Mouse (Mus musculus): ENCODE results near the gene Adgrl3. TPM values are rescaled to one million over a fixed set of nuclear protein-coding genes. Genes with fewer than 3 reads are reported as not detected.
"Not testable (repeated sequence)": the region's sequence is repeated elsewhere in the genome, so short reads cannot be mapped to it uniquely, and the experiment has no call there.

Gene Adgrl3
- polyA plus RNA-seq, 1 experiment from 2014 or later, result 64.6 TPM

DNA sequence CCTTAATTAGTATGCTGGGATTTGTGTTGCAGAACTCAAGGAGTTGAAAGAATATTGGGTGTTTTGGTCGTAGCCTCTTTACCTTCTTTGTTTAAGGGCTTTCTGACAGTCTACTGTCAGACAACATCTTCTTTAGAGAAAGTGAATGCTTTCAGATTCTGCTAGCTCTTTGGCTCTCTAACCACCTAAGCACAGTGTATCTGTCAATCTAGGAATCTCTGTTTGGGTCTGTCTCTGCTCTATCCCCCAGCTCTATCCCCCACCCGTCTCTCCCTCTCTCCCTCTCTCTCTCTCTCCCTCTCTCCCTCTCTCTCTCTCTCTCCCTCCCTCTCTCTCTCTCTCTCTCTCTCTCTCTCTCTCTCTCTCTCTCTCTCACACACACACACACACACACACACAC lies 535.2 kb downstream of the Adgrl3 start:
- not testable (repeated sequence) for H3K27ac ChIP-seq; H3K9ac ChIP-seq; H3K9me3 ChIP-seq; H3K27me3 ChIP-seq; H3K4me2 ChIP-seq; H3K4me3 ChIP-seq; H3K4me1 ChIP-seq (replicated peaks); H3K36me3 ChIP-seq
- WGBS, result 69% methylated on average over 2 of the region's 2 CpGs
- ATAC-seq (ENCODE audit: low FRiP score), result 0 out of 2 replicates have a peak, but pooled peaks have one; percentile 56

DNA sequence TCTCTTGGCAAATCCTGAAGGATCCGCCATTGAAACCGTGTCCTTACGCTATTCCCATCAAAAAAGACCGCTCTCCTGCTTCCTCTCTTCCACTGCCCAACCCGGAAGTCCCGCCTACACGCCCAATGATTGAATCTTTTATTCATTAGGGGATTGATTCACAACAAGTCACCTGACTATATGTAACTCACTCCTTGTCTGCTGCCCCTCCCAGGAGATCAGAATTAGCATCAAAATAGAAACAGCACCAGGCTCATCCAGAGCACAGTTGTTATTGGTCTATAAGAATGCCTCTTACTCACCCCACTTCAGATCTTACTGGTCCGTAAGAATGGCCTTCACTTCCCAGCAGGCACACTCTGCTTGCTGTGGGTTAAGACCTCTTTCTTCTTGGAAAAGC lies 536.1 kb downstream of the Adgrl3 start:
- H3K4me3 ChIP-seq, result no peak overlapping the region
- H3K9me3 ChIP-seq, result no peaks in the 10 kb centered on the region
- no peak overlapping the region for H3K9ac ChIP-seq
- no peaks in the 10 kb centered on the region for H3K36me3 ChIP-seq
- no peak overlapping the region for H3K4me2 ChIP-seq
- no peak overlapping the region for H3K27ac ChIP-seq
- ATAC-seq (ENCODE audit: low FRiP score), result peak; percentile 54; the same call in 1 of the 2 replicates
- 60% methylated on average over 8 of the region's 8 CpGs for WGBS
- peaks cover 3% of the 10 kb centered on the region for H3K4me1 ChIP-seq (replicated peaks)
- no peaks in the 10 kb centered on the region for H3K27me3 ChIP-seq

DNA sequence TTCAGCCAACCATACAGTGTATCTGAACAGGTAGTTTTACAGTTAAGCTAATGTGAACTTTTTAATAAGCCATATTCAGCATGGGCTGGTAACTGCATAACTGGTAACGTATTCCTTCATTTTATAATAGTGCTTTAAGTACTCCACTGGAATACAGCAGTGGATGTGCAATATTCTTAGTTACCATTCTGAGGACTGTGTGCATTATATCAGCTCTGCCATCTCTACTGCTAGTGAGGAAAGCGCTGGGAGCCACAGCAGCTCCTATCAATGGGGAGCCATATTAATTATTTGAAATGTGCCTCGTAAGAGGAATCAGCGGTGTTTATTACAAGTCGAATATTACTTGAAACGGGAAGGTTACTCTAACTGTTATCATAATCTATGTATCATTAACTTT lies 539.0 kb downstream of the Adgrl3 start:
- 82% methylated on average over 6 of the region's 6 CpGs for WGBS
- Histone ChIP-seq H3K27ac (no peak overlapping the region), H3K4me1 (replicated peaks) (no peaks in the 10 kb centered on the region), H3K4me2 (no peak overlapping the region), H3K4me3 (no peak overlapping the region), H3K9ac (no peak overlapping the region), H3K27me3 (no peaks in the 10 kb centered on the region), H3K36me3 (no peaks in the 10 kb centered on the region), H3K9me3 (no peaks in the 10 kb centered on the region)
- ATAC-seq (ENCODE audit: low FRiP score), result no peak

DNA sequence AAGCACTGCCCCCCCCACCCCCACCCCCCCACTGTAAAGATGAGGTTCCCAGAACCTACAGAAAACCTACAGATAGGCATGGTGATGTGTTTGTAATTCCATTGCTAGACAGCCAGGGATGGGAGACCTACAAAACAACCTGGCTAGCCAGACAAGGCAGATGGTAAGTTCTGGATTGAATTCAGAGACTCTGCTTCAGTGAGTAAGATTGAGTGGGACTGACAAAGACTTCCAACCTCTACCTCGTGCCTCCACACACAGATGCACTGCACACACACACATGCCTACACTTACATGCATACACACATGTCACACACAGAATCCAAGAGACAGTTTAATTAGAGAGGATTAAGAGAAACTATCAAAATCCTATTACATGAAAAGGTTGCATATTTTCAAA lies 544.4 kb downstream of the Adgrl3 start:
- no peaks in the 10 kb centered on the region for H3K9me3 ChIP-seq
- no peaks in the 10 kb centered on the region for H3K36me3 ChIP-seq
- ATAC-seq (ENCODE audit: low FRiP score), result no peak
- no peak overlapping the region for H3K9ac ChIP-seq
- H3K4me2 ChIP-seq, result no peak overlapping the region
- H3K4me3 ChIP-seq, result no peak overlapping the region
- 79% methylated on average over 1 of the region's 1 CpGs for WGBS
- H3K27me3 ChIP-seq, result no peaks in the 10 kb centered on the region
- no peak overlapping the region for H3K27ac ChIP-seq
- H3K4me1 ChIP-seq (replicated peaks), result no peaks in the 10 kb centered on the region

DNA sequence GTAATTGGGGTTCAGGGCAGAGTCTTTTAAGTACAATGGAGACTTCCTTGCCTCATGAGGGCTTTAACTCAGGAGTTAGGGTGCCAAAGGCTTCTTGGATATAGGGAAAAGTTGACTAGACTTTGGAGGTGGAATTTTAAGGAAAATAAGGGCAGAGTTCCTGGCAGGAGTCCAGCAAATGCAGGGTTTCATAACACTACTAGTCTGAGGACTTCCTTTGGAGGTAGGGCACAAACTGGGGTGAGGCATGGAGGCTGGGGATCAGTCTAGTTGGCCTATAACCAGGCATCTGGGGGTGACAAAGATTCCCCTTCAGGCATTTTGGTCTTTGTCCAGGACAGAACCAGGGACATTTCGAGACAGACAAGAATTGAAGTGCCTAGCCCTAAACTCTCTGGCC lies 546.6 kb downstream of the Adgrl3 start:
- H3K4me3 ChIP-seq, result no peak overlapping the region
- no peaks in the 10 kb centered on the region for H3K27me3 ChIP-seq
- WGBS, result 96% methylated on average over 1 of the region's 1 CpGs
- no peak overlapping the region for H3K4me2 ChIP-seq
- no peaks in the 10 kb centered on the region for H3K9me3 ChIP-seq
- no peaks in the 10 kb centered on the region for H3K36me3 ChIP-seq
- H3K4me1 ChIP-seq (replicated peaks), result no peaks in the 10 kb centered on the region
- ATAC-seq (ENCODE audit: low FRiP score), result no peak
- H3K27ac ChIP-seq, result no peak overlapping the region
- no peak overlapping the region for H3K9ac ChIP-seq

DNA sequence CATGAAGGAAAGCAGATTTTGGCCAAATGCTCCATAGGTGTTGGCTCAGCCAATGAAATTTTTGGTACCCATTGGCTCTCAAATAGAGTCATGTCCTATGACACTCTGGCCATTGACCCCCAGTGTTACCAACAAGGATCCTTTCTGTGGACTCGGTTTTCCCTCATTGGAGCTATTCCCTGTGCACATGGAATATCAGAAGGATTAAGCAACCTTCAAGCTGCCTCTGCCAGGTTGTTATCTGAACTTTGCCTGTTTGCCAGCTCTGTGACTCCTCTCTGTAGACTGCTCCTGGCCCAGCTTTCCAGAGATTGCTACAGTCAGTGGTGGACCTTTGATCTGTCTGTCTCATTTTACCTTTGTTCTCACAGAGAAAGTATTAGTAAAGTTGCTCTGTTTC lies 548.8 kb downstream of the Adgrl3 start:
- H3K4me1 ChIP-seq (replicated peaks), result no peaks in the 10 kb centered on the region
- ATAC-seq (ENCODE audit: low FRiP score), result no peak
- WGBS, result 83% methylated on average over 1 of the region's 1 CpGs

DNA sequence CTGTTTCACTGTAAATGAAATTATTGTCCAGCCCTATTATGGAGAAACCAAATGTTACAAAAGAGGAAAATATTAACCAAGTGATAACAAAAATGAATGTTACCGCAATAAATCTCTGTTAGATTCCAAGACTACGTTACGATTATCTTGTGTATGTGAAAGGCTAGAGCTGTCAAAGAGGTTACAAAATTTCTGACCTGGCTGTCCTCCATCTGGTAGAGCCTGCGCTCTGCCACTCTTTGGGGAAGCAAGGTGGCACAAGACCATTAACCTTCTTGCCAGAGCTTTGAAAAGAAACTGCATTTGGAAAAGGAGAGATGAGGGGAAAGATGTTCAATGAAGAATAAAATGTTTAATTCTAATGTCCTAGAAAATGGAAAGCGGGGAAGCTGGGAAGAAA lies 562.9 kb downstream of the Adgrl3 start:
- no peak for ATAC-seq (ENCODE audit: low FRiP score)
- Histone ChIP-seq H3K4me1 (replicated peaks) (peaks cover 15% of the 10 kb centered on the region; the same call in 1 of the 2 replicates), H3K36me3 (no peaks in the 10 kb centered on the region), H3K27ac (no peak overlapping the region), H3K27me3 (no peaks in the 10 kb centered on the region), H3K4me3 (no peak overlapping the region), H3K9ac (no peak overlapping the region), H3K9me3 (no peaks in the 10 kb centered on the region), H3K4me2 (no peak overlapping the region)
- 79% methylated on average over 5 of the region's 5 CpGs for WGBS

More for the DNA sequence above, 548.8 kb downstream of the Adgrl3 start:
- H3K9ac ChIP-seq, result no peak overlapping the region
- H3K4me2 ChIP-seq, result no peak overlapping the region
- no peak overlapping the region for H3K27ac ChIP-seq
- no peaks in the 10 kb centered on the region for H3K9me3 ChIP-seq
- no peak overlapping the region for H3K4me3 ChIP-seq
- H3K27me3 ChIP-seq, result no peaks in the 10 kb centered on the region
- no peaks in the 10 kb centered on the region for H3K36me3 ChIP-seq

DNA sequence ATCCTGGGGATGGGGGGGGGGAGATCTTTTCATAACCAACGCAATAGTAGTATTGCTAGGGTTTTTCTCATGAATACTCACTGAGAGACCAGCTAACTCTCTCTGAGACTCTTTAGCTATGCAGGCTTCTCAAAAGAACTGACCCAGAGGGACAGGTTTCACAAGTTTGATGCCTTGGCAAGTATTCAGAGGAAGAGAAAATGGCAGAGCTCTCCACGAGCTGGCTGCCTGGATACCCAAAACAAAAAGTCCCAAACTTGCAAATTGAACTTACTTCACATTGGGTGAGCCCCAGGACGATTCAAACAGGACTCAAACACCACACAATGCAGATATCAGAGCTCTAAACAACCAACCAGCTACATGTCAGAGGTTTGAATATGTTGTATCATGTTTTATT lies 563.5 kb downstream of the Adgrl3 start:
- Histone ChIP-seq H3K9me3 (no peaks in the 10 kb centered on the region), H3K27ac (0 out of 2 replicates have a peak overlapping the region, but pooled peaks have one; percentile 12), H3K36me3 (no peaks in the 10 kb centered on the region), H3K9ac (no peak overlapping the region), H3K27me3 (no peaks in the 10 kb centered on the region), H3K4me3 (no peak overlapping the region), H3K4me2 (no peak overlapping the region), H3K4me1 (replicated peaks) (peaks cover 15% of the 10 kb centered on the region; the same call in 1 of the 2 replicates)
- 28% methylated on average over 3 of the region's 3 CpGs for WGBS
- no peak for ATAC-seq (ENCODE audit: low FRiP score)

DNA sequence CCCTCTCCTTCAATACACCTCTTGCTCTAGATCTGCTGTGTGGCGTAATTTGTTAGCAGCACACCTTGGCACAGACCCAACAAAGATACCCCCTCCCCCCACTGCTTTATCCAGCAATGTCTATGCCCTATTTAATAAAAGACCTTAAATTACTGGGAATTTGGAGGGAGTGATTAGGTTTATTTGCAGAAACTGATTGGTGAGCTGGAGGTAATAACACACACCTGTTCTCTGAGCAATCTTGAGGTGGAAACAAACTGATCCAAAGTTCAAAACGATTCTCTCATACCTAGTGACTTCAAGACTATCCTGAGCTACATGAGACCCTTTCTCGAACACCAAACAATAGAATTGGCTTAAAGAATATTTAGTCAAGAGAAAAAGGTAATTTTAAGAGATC lies 565.0 kb downstream of the Adgrl3 start:
- WGBS, result 79% methylated on average over 3 of the region's 3 CpGs
- no peak for ATAC-seq (ENCODE audit: low FRiP score)

DNA sequence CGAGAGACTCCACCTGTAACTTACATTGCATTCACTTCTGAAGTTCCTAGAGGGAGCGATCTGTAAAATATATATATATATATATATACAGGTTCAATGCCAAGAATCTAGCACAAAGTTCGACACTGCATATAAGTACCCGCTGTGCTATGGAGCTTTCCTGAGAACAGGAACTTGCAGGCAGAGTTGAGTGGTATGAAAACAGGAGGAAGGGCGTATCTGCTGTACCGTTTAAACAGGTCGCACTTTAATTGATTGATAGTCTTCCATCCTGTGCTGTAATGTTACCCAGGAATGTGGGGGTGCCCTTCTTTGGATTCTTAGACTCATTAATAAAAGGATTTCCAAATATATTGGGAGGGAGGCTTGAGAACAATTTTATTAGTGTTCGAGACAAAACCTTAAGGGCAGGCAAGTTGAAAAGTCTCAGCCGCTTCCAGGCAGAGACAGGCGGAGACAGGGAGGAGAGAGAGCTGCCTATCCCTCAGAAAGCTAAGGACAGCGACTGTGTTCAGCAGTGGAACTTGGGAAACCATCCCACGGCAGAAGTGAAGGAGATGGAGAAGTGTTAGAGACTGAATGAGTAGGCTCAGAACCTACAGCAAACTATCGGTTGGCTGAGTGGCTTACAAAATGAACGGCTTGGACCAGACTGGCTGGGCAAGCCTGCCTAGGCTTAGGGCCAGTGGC lies 570.2 kb downstream of the Adgrl3 start:
- no peaks in the 10 kb centered on the region for H3K27me3 ChIP-seq
- H3K9ac ChIP-seq, result no peak overlapping the region
- peaks cover 6% of the 10 kb centered on the region for H3K4me1 ChIP-seq (replicated peaks)
- no peak overlapping the region for H3K4me2 ChIP-seq
- H3K27ac ChIP-seq, result no peak overlapping the region
- H3K4me3 ChIP-seq, result no peak overlapping the region
- 87% methylated on average over 14 of the region's 14 CpGs for WGBS
- no peak for ATAC-seq (ENCODE audit: low FRiP score)
- no peaks in the 10 kb centered on the region for H3K36me3 ChIP-seq
- no peaks in the 10 kb centered on the region for H3K9me3 ChIP-seq

More for the DNA sequence above, 565.0 kb downstream of the Adgrl3 start:
- no peaks in the 10 kb centered on the region for H3K9me3 ChIP-seq
- H3K36me3 ChIP-seq, result no peaks in the 10 kb centered on the region
- no peak overlapping the region for H3K9ac ChIP-seq
- peaks cover 15% of the 10 kb centered on the region; the same call in 1 of the 2 replicates for H3K4me1 ChIP-seq (replicated peaks)
- H3K27ac ChIP-seq, result no peak overlapping the region
- no peaks in the 10 kb centered on the region for H3K27me3 ChIP-seq
- H3K4me2 ChIP-seq, result no peak overlapping the region
- no peak overlapping the region for H3K4me3 ChIP-seq

DNA sequence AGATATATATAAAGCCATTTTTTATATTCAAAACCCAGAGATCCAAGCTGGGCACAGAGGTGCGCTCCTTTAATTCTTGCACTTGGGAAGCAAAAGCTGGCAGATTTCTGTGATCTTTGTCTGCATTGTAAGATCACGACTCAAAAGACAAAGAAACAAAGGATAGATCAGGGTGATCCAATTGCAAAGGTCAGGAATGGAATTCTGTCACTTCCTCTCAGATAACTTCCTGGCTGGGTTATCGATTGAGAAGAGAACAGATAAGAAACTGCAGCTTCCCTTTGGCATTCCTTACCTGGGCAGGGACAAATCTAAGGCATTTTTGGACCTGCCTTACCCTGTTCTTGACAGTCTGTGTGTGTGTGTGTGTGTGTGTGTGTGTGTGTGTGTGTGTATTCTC lies 571.5 kb downstream of the Adgrl3 start:
- peaks cover 6% of the 10 kb centered on the region for H3K4me1 ChIP-seq (replicated peaks)
- H3K9me3 ChIP-seq, result no peaks in the 10 kb centered on the region
- no peaks in the 10 kb centered on the region for H3K27me3 ChIP-seq
- no peak overlapping the region for H3K9ac ChIP-seq
- ATAC-seq (ENCODE audit: low FRiP score), result no peak
- no peak overlapping the region for H3K4me2 ChIP-seq
- no peaks in the 10 kb centered on the region for H3K36me3 ChIP-seq
- no peak overlapping the region for H3K27ac ChIP-seq
- no peak overlapping the region for H3K4me3 ChIP-seq
- WGBS, result 47% methylated on average over 3 of the region's 3 CpGs

DNA sequence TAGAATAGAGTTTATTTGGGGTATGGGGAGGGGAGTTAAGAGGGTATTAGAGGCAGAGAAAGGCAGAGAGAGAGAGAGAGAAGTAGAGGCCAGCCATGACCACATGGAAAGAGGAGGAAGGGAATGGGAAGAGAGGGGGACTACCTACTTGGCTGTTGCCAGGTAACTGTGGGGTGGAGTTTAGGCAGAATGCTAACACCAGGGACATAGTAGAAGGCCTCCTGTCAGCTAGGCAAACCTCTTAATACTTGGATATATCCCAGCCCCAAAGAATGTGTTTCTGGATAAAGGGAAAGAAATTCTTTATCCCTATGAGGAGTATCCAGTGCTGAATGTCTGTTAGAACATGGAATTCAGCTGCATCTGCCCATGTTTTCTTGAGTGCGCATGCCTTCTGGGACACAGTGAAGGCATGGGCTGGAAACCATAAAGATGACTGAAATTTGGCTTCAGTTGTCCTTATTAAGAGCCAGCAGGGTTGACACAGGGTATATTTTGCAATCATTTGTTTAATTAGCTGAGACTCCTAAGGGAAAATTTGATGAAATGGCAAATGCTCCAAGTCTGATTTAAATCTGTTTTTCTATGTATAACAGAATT lies 573.6 kb downstream of the Adgrl3 start:
- Histone ChIP-seq H3K4me3 (no peak overlapping the region), H3K36me3 (no peaks in the 10 kb centered on the region), H3K9me3 (no peaks in the 10 kb centered on the region), H3K27me3 (no peaks in the 10 kb centered on the region), H3K4me1 (replicated peaks) (peaks cover 12% of the 10 kb centered on the region), H3K4me2 (no peak overlapping the region), H3K27ac (peak overlapping the region; percentile 30; the same call in 1 of the 2 replicates), H3K9ac (no peak overlapping the region)
- ATAC-seq (ENCODE audit: low FRiP score), result no peak
- 86% methylated on average over 1 of the region's 1 CpGs for WGBS

DNA sequence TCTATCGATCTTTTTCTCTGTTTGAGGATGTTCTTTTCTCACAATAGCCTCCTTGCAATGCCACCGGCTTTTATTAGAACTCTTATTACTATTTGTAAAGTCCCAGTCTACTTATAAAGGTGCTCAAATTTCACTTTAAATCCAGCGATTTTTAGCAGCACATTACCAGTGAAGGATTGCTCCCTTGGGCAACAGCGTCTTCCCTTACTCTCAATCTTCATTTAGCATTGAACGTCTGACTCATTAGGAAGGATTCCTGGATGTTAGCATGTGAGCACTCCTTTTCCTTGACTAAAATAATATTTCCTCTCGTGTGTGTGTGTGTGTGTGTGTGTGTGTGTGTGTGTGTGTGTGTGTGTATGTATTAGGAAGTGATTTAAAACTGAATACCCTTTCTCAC lies 578.1 kb downstream of the Adgrl3 start:
- Histone ChIP-seq H3K4me2 (no peak overlapping the region), H3K36me3 (no peaks in the 10 kb centered on the region), H3K27ac (peak overlapping the region; percentile 52; the same call in 1 of the 2 replicates), H3K4me1 (replicated peaks) (peaks cover 15% of the 10 kb centered on the region), H3K9ac (no peak overlapping the region), H3K27me3 (no peaks in the 10 kb centered on the region), H3K9me3 (no peaks in the 10 kb centered on the region), H3K4me3 (no peak overlapping the region)
- no peak for ATAC-seq (ENCODE audit: low FRiP score)
- 39% methylated on average over 6 of the region's 6 CpGs for WGBS
